Mouse (Mus musculus) limb, embryonic 14.5 days (tissue): ENCODE measurements around the gene Mrpl51. TPM values are rescaled to one million over a fixed set of nuclear protein-coding genes. Genes with fewer than 3 reads are reported as not detected.

Source experiments
- ATAC-seq: fragments of 200-750 bp; cut with Nextera tagmentation; 2 replicates; pipeline ENCODE4 v1.8.0; 2017; ENCODE audit warnings: low read depth, moderate number of reproducible peaks, moderate TSS enrichment; ENCODE audit not compliant: low FRiP score
- DNase-seq: peaks from one replicate; pipeline ENCODE4 v3.0.0-alpha.2; 2015; ENCODE audit warnings: low spot score
- H3K27ac ChIP-seq: fragments of 300-500 bp; sonication (generic); replicated peaks from 2 replicates; pipeline ENCODE4 v1.5.1; 2014; ENCODE audit warnings: low read depth, mild to moderate bottlenecking, low read length, moderate library complexity, mixed read lengths
- H3K27me3 ChIP-seq: fragments of 300-500 bp; sonication (generic); 2 replicates; pipeline ENCODE4 v1.6.1; 2014; ENCODE audit warnings: low read length, mixed read lengths; ENCODE audit not compliant: control insufficient read depth, insufficient read depth
- H3K36me3 ChIP-seq: fragments of 300-500 bp; sonication (generic); 2 replicates; pipeline ENCODE4 v1.6.1; 2014; ENCODE audit warnings: mild to moderate bottlenecking, low read length, moderate library complexity, mixed read lengths; ENCODE audit not compliant: control insufficient read depth, insufficient read depth
- H3K4me1 ChIP-seq: fragments of 300-500 bp; sonication (generic); 2 replicates; pipeline ENCODE4 v1.6.1; 2014; ENCODE audit warnings: antibody characterized with exemption, low read length, mixed read lengths; ENCODE audit not compliant: control insufficient read depth, insufficient read depth
- H3K4me2 ChIP-seq: fragments of 300-500 bp; sonication (generic); replicated peaks from 2 replicates; pipeline ENCODE4 v1.6.1; 2014; ENCODE audit warnings: low read depth, mild to moderate bottlenecking, low read length, moderate library complexity; ENCODE audit not compliant: severe bottlenecking
- H3K4me3 ChIP-seq: fragments of 300-500 bp; sonication (generic); replicated peaks from 2 replicates; pipeline ENCODE4 v1.5.1; 2014; ENCODE audit warnings: low read length
- H3K9ac ChIP-seq: fragments of 300-500 bp; sonication (generic); 2 replicates; pipeline ENCODE4 v1.6.1; 2014; ENCODE audit warnings: mild to moderate bottlenecking, low read depth, low read length, moderate library complexity; ENCODE audit not compliant: severe bottlenecking
- H3K9me3 ChIP-seq: fragments of 300-500 bp; sonication (generic); 2 replicates; pipeline ENCODE4 v1.6.1; 2016; ENCODE audit warnings: low read length; ENCODE audit not compliant: control insufficient read depth
- POLR2A ChIP-seq: fragments of 200-500 bp; IDR thresholded peaks from 2 replicates; pipeline ENCODE4 v1.8.0; 2012; ENCODE audit warnings: inconsistent platforms, mild to moderate bottlenecking, moderate library complexity, borderline replicate concordance; ENCODE audit not compliant: insufficient read depth, insufficient read length; ENCODE audit errors: extremely low read depth
- WGBS: fragments of 180-500 bp; shearing (Covaris S2); extraction: QIAGEN DNeasy Blood & Tissue Kit; methylation state at CpG from one replicate; pipeline ENCODE4 v1.1.7; 2014; 5-methylcytosine and 5-hydroxymethylcytosine counted together
- polyA plus RNA-seq, 2 experiments: library from polyadenylated mRNA; depleted of rRNA in 1 of 2; stranded (reverse) in 1 of 2; unstranded in 1 of 2; fragments of >200 nt; fragmentation: Nextera tagmentation in 1 of 2; extraction: Ambion mirVana in 1 of 2; gene quantifications; 2 replicates each; pipeline versions ENCODE4 v1.2.1 to v1.2.3; 2012 to 2014

The Mrpl51 gene
- polyA plus RNA-seq, 2 experiments: 75.0 to 189 TPM

DNA sequence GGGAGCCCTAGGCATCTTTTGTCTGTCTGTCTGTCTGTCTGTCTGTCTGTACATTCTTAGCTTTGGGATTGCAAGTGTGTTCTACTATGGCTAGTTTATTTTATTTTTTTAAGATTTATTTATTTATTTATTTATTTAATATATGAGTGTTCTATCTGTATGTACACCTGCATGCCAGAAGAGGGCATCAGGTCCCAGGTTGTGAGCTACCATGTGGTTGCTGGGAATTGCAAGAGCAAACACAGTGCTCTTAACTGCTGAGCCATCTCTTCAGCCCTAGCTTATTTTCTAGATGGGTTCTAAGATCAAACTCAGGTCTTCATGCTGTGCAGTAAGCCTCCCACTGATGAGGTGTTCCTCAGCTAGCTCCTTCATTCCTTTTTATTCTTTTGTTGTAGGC is 37.1 kb upstream of the Mrpl51 start:
- H3K27ac ChIP-seq: no peak overlapping the region
- no peaks in the 10 kb centered on the region for H3K9me3 ChIP-seq
- H3K4me3 ChIP-seq: no peak overlapping the region
- DNase-seq (no peak), ATAC-seq (no peak)
- H3K27me3 ChIP-seq: no peaks in the 10 kb centered on the region
- H3K36me3 ChIP-seq: peaks cover 72% of the 10 kb centered on the region
- no peak overlapping the region for H3K9ac ChIP-seq
- no peak for TF ChIP-seq POLR2A
- H3K4me1 ChIP-seq: no peaks in the 10 kb centered on the region
- H3K4me2 ChIP-seq: no peak overlapping the region

DNA sequence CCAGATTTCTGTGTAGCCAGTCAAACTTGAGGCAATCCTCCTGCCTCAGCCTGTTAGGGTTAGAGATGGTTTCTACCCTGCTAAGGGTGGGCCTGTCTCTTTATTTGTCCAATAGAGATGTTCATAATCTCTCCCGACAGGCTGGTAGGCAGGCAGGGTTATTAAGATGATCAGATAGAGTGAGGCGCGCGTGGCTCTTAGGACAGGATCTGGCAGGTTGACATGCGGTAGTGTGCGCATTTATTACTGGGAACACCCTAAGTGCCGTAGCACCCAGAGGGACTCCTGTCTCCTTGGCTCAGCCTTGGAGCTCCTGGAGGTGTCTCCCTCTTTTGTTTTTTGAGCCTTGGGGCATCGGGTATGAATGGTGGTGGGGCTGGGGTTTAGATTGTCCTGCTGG is 36.3 kb upstream of the Mrpl51 start:
- Histone ChIP-seq H3K9ac (no peak overlapping the region), H3K4me3 (no peak overlapping the region), H3K27ac (no peak overlapping the region), H3K27me3 (no peaks in the 10 kb centered on the region), H3K9me3 (no peaks in the 10 kb centered on the region), H3K36me3 (peaks cover 76% of the 10 kb centered on the region), H3K4me1 (no peaks in the 10 kb centered on the region), H3K4me2 (no peak overlapping the region)
- ATAC-seq (no peak), DNase-seq (no peak)
- 90% methylated on average over 8 of the region's 8 CpGs for WGBS
- no peak for TF ChIP-seq POLR2A

DNA sequence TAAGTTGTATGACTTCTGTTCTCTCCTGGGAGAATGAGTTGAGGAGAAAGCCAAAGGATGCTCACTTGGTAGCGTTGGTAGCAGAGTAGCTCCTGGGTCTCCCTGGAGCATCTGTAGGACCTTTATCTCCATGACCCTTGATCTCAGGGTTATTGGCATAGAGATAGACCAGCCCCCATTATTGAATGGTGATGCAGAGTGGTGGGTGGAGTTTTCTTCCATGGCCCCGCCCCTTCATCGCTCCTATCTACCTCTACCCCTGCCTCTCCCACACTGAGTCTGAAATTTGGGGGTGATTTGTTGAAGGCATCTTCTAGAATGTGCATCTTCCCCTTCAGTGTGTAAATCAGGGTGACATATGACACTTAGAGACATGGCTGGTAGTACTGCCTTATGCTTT is 35.1 kb upstream of the Mrpl51 start:
- Histone ChIP-seq H3K4me2 (no peak overlapping the region), H3K36me3 (peaks cover 81% of the 10 kb centered on the region), H3K9ac (no peak overlapping the region), H3K4me1 (no peaks in the 10 kb centered on the region), H3K9me3 (no peaks in the 10 kb centered on the region), H3K27me3 (no peaks in the 10 kb centered on the region), H3K27ac (no peak overlapping the region), H3K4me3 (no peak overlapping the region)
- no peak for TF ChIP-seq POLR2A
- DNase-seq (no peak), ATAC-seq (no peak)
- WGBS: 89% methylated on average over 3 of the region's 3 CpGs

DNA sequence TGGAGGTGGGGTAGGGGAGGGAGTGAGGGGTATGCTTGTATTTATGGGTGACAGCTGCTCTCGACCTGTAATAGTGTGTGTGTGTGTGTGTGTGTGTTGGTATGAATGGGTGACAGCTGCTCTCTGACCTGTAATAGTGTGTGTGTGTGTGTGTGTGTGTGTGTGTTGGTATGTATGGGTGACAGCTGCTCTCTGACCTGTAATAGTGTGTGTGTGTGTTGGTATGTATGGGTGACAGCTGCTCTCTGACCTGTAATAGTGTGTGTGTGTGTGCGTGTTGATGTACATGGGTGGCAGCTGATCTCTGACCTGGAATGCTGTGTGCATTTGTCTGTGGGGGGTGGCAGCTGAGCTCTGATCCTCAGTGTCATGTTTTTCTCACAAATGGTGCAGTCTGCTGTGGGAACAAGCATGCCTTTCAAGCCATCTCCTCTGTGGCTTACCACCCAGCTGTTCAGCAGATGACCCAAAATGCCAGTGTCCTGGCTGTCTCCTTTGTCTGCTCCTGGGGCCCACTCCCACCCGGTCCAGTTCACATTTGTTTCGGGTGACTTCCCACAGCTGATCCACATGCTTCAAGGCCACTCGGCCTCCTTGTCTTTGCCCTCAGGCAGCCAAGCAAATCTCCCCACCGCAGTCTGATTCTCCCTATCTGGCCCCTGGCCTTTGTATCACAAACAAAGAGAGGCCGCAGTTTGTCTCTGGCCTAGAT is 34.5 kb upstream of the Mrpl51 start:
- peaks cover 81% of the 10 kb centered on the region for H3K36me3 ChIP-seq
- peak; percentile 54 for DNase-seq
- TF ChIP-seq POLR2A: no peak

DNA sequence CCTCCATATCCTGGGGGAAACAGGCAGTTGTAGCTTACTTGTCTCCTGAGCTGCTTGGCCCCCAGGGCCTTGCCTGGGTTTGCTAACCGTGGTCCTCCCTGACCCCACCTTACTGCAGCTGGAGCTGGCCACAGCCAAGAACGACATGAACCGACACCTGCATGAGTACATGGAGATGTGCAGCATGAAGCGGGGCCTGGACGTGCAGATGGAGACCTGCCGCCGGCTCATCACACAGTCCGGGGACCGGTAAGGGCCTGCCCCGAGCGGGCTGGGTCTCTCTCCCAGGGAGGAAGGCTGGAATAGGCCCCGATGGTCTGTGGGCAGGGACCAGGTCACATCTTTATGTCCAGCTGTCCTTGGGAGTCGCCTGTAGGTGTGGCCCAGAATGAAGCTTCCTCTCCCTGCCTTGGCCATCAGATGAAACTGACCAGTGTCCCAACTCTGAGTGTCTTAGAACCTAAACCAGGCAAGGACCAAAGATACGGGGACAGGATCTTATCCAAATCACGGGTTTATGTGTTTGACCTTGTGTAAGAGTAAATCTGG is 32.6 kb upstream of the Mrpl51 start:
- H3K9ac ChIP-seq: no peak overlapping the region
- no peaks in the 10 kb centered on the region for H3K9me3 ChIP-seq
- DNase-seq (no peak), ATAC-seq (no peak)
- H3K27ac ChIP-seq: no peak overlapping the region
- TF ChIP-seq POLR2A: no peak
- no peak overlapping the region for H3K4me3 ChIP-seq
- H3K4me1 ChIP-seq: peaks cover 8% of the 10 kb centered on the region
- WGBS: 84% methylated on average over 15 of the region's 15 CpGs
- H3K27me3 ChIP-seq: no peaks in the 10 kb centered on the region
- H3K36me3 ChIP-seq: peaks cover 78% of the 10 kb centered on the region
- H3K4me2 ChIP-seq: no peak overlapping the region

More for the DNA sequence above, 34.5 kb upstream of the Mrpl51 start:
- Histone ChIP-seq H3K27ac (no peak overlapping the region), H3K9ac (no peak overlapping the region), H3K9me3 (no peaks in the 10 kb centered on the region), H3K4me2 (no peak overlapping the region), H3K4me3 (no peak overlapping the region), H3K27me3 (no peaks in the 10 kb centered on the region), H3K4me1 (no peaks in the 10 kb centered on the region)
- WGBS: 71% methylated on average over 7 of the region's 7 CpGs
- peak; percentile 58 for ATAC-seq
